Mouse (Mus musculus): Measurements from ENCODE around the gene Tlx2.

- peak; percentile 74 for TF ChIP-seq CTCF (IDR thresholded peaks at IDR 0.05; ENCODE audit: low read depth)
- TF ChIP-seq EP300 (IDR thresholded peaks at IDR 0.05; ENCODE audit: low read depth) = no peak
These were observed 8.3 kb upstream of the Tlx2 start for GRCm38 (mm10) chr6:83078324-83078858.
